Mouse (Mus musculus) T-cell, adult 2 months (primary cell): ENCODE data around the gene Birc6.
"Not testable (repeated sequence)": the region's sequence is repeated elsewhere in the genome, so short reads cannot be mapped to it uniquely, and the experiment has no call there.

Source experiments
- DNase-seq: peaks from one replicate; pipeline ENCODE4 v3.0.0; 2022; ENCODE audit warnings: low spot score

The Birc6 gene

GRCm38 (mm10) chr17:74559891-74560290 is 31.8 kb downstream of the Birc6 start:
- no peak for DNase-seq

GRCm38 (mm10) chr17:74564151-74564550 is 36.1 kb downstream of the Birc6 start:
- DNase-seq: no peak

GRCm38 (mm10) chr17:74569219-74569618 is 41.1 kb downstream of the Birc6 start:
- no peak for DNase-seq

- DNase-seq: no peak
These were observed 42.5 kb downstream of the Birc6 start for GRCm38 (mm10) chr17:74570585-74570984.

- DNase-seq: no peak
These were observed 49.1 kb downstream of the Birc6 start for GRCm38 (mm10) chr17:74577173-74577572.

GRCm38 (mm10) chr17:74579586-74579985 is 51.5 kb downstream of the Birc6 start:
- DNase-seq: no peak

GRCm38 (mm10) chr17:74580738-74581137 is 52.6 kb downstream of the Birc6 start:
- DNase-seq: no peak

GRCm38 (mm10) chr17:74586768-74587167 is 58.7 kb downstream of the Birc6 start:
- DNase-seq: no peak

GRCm38 (mm10) chr17:74598908-74599307 is 70.8 kb downstream of the Birc6 start:
- DNase-seq: no peak

- no peak for DNase-seq
These were observed 71.3 kb downstream of the Birc6 start for GRCm38 (mm10) chr17:74599396-74599795.

GRCm38 (mm10) chr17:74601201-74601600 is 73.1 kb downstream of the Birc6 start:
- no peak for DNase-seq

- no peak for DNase-seq
These were observed 102.7 kb downstream of the Birc6 start for GRCm38 (mm10) chr17:74630798-74631197.

- DNase-seq: no peak
These were observed 114.3 kb downstream of the Birc6 start for GRCm38 (mm10) chr17:74642445-74642844.

- DNase-seq: no peak
These were observed 130.3 kb downstream of the Birc6 start for GRCm38 (mm10) chr17:74658362-74658761.

GRCm38 (mm10) chr17:74668010-74668409 is 139.9 kb downstream of the Birc6 start:
- no peak for DNase-seq

- no peak for DNase-seq
These were observed 141.9 kb downstream of the Birc6 start for GRCm38 (mm10) chr17:74670031-74670430.

- DNase-seq: no peak
These were observed 144.4 kb downstream of the Birc6 start for GRCm38 (mm10) chr17:74672446-74672845.

- DNase-seq: peak; percentile 10
These were observed 145.2 kb downstream of the Birc6 start for GRCm38 (mm10) chr17:74673251-74673650.

- DNase-seq: no peak
These were observed 150.0 kb downstream of the Birc6 start for GRCm38 (mm10) chr17:74678061-74678460.

GRCm38 (mm10) chr17:74684927-74685326 is 156.8 kb downstream of the Birc6 start:
- no peak for DNase-seq

GRCm38 (mm10) chr17:74688555-74688954 is 160.5 kb downstream of the Birc6 start:
- no peak for DNase-seq

GRCm38 (mm10) chr17:74689406-74689805 is 161.3 kb downstream of the Birc6 start:
- DNase-seq: no peak

GRCm38 (mm10) chr17:74701661-74702060 is 173.6 kb downstream of the Birc6 start:
- not testable (repeated sequence) for DNase-seq

GRCm38 (mm10) chr17:74705480-74705879 is 177.4 kb downstream of the Birc6 start:
- DNase-seq: no peak

- DNase-seq: no peak
These were observed 178.5 kb downstream of the Birc6 start for GRCm38 (mm10) chr17:74706593-74706992.
